Mouse (Mus musculus): ENCODE measurements around the gene Ehhadh.
"Not testable (repeated sequence)": the region's sequence is repeated elsewhere in the genome, so short reads cannot be mapped to it uniquely, and the experiment has no call there.

Ehhadh gene

DNA sequence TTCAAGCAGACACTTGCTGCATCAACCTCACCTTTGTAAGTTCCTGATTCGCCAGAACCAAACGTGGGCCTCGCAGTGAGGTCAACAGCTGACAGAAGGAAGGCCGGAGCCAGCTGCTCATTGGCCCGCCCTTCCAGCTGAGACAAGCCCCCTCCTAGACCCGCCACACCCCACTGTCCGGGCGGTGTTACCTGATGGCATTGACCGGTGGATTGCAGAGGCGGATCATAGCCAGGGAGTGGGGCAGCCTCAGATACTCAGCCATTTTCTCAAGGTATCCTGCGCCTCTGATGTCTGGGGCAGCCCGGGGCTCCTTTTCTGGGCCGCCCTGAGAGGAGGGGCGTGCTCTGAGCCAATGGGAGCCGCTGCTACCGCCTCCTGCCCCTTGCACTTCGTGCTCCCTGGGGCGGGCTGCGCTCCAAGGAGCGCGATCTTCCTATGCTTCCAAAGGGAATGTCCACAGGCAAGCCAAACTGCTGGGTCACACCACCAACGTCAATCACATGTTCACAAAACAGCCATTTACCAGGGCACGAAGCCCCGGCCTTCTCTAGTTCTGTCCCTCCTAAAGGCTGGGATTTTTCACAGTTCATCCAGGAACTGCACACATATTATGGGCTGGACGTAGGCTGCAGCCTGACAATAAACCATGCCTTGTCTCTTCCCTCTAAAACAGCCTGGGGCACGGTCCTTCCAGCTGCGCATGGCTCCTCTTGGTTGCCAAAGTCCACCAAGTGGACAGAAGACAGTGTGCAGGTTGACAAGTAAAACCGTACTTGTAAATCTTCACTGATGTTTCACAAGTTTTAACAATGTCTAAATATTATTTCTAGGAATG lies at the start of gene Ehhadh:
TSS of gene Ehhadh (minus strand) at position 292 of the 838 bp plus-strand sequence.
- DNase-seq, result peak; percentile 89

DNA sequence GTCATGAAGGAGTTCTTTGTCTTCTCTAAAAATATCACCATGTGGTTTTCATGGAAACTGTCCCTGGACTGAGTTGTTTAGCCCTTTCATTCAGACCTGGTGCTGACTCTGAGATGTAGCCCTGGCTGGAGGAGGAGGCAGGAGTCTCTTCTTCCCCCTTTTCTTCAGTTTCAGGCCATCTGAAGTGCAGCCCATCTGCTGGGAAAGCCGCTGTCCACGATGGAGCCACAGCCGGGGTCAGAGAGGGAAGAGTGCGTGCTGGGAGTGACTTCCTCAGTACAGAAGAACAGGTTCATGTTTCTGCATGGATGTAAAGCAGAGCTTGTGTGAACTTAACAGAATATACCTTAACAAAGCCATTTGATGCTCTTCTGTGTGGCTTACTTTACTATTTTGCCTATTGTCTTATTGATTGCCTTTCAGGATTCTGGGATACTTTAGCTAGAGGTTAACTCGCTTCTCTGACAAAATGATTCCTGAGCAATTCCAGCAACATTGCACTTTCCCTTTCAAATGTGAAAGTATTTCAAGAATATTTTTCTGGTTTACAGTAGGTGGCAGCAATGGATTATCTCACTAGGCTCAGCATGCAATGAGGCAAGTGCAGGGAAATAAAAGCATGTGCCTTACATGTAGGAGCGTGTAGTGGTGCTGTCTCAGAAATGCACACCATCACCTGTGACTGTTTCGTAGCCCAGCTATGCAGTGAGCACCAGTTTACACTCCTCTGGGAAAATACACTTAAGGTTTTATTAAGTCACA lies 48.9 kb upstream of the Ehhadh start:
- DNase-seq, result no peak

DNA sequence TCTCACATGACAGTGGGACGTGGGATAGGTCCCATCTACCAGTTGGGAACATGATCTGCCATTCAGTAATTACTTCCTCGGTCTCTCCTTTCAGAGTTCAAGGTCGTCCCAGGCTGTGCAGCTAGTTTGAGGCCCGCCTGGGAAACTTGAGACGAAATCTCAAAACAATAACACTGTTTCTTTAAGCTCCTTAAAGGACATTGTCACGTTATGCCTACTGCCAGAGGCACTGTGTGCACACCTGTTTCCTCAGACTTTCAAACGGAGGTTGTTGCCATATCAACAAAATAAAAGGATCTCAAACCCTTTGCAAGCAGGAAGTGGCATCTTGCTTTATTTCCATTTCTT lies 48.0 kb upstream of the Ehhadh start:
- no peak for DNase-seq

DNA sequence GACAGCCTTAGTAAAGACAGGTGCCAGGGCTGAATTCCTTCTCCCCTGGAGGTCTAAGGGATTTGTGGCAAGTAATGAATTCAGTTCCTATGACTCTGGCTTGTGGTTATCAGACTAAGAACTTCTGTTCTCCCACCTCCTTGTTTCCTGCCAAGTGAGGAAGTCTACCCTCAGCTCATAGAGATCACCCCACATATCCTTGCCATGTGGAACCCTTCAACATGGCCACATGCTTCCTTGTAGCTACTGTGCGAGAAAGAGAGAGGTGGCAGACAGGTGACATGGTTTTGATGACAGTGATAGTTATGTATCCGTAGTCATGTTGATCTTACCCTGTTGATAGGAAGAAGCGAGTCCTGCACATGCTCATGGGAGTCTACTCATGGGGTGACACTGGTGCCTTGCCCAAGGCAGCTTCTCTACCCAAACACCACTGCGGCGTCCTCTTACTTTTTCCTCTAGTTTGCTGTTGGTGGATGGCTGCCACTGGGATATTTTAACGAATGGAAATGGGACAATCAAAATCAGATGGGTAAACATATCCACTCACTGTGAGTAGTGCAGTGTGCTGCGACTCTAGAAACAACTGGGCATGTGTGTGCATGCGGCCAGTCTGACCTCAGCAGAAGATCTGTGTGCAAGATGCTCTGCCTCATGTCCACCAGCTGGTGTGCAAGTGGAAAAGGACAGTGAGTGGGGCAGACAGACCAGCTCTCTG lies 47.4 kb upstream of the Ehhadh start:
- DNase-seq, result no peak

DNA sequence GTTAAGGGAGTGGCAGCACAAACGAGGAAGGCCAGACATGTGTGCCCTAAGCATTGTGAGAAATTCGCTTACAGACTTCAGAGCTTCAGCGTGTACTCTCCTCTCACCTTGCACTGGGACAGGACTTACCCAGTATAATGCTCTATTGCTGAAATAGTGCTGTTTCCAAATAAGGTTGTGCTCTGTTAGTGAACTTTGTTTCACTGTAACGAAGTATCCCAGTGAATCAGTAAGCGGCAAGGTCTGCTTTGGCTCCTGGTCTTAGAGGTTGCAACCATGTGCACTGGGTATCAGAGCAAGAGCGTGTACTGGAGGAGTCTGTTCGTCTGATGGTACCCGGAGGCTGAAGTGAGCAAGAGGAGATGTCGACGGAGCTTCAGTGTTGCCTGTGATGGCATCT lies 46.4 kb upstream of the Ehhadh start:
- no peak for DNase-seq

DNA sequence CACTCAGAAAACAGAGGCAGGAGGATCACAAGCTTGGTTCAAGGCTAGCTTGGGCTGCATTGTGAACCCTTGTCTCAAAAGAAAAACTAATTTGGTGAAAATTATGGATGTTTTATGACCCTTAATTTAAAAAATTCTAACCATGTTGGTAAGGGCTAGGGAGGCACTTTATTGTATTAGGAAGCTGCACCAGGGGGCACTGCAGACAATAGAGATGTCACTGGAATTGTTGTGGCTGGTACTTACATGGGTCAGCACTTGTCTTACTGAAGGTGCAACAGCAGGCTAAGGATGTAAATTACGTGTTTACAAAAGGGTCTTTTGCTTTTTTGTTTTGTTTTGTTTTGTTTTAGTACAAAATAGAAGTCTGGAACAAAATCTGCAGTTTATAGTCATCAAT lies 45.9 kb upstream of the Ehhadh start:
- no peak for DNase-seq

DNA sequence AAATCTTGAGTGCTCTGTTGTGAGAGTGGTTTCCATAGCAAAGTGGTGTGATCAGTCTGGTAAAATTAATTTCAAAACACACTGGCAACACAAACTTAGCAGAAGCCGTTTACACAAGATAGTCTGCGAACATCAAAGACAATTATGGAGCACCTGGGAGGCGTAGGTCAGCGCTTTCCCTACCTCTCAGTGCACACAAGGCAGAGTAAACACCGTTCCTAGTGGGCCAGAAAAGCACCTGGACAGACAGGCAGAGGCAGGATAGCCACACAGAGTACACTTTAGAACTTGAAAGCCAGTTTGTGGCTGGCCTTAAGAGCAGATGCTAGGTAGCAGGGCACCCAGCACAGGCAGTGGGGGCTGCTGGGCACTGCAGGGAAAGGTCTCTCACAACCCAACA lies 44.2 kb upstream of the Ehhadh start:
- no peak for DNase-seq

DNA sequence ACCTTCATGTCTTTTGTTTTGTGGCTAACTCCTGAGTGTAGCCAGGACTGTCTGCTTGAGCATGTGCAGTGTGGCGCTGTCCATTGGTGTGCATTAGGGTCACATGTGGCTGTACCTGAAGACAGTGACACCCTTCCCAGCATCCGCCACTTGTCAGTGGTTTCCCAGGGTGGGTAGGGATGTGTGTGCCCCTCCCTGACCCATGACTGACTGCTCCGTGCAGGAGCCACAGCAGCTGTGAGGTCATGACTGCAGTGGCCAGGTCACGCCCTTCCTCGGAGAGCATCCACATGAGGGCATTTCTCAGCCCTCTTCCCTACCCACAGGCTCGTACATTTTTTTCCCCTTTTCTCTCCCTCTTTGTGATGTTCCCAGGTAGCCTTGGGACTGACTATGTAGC lies 43.2 kb upstream of the Ehhadh start:
- DNase-seq, result no peak

DNA sequence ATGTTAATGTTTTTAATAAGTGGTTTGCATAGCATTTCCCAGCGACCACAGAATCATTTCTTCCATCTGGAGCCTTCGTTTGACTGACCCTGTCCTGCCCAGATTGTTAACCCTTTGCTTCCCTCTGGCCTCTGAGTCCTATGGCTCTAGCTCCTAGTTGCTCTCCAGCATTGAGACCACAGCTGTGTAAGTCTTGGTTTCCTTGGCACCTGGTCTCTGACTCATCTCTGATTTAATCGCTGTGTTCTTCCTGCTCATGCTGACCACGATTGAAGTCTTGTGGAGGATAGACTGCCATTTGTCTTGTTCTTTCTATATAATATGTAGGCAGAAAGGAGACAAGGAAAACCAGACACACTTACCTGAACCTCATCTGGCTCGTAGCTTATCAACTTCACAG lies 42.1 kb upstream of the Ehhadh start:
- DNase-seq, result no peak

DNA sequence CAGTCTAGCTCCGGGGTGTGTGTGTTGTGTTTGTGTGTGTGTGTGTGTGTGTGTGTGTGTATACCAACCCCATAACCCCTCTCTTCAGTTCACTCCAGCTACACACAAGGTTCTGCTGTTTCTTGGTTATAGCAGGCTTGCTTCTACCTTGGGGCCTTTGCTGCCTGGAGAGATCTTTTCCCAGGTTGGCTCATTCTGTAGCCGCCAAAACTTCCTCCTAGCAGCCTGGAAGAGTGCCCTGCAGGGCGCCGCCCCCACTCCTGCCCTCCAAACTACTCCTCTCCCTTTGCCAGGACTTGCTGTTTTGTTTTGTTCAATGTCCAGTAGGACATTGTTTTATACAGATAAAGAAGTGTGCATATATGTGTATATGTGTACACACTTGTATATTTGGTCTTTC lies 40.0 kb upstream of the Ehhadh start:
- DNase-seq, result peak in 1 of 2 experiments; percentile 41

DNA sequence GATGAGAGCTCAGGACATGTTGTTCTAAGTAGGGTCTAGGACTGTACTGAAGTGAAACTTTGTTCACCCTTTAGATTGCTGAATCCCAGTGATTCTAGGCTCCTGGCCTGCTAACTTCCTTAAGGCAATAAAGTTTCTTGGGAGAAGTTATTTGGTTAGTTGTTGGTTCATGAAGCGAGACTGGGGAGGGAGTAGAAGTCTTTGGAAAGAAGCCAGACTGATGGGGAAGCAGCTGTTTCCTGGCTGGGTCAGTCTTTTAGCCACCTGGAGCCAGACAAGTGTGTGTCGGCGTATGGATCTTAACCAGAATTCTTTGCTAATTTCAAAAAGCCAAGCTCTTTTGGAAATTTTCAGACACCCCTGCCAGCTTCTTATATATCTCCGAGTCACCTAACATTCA lies 39.5 kb upstream of the Ehhadh start:
- peak; percentile 55 to 75 for DNase-seq

DNA sequence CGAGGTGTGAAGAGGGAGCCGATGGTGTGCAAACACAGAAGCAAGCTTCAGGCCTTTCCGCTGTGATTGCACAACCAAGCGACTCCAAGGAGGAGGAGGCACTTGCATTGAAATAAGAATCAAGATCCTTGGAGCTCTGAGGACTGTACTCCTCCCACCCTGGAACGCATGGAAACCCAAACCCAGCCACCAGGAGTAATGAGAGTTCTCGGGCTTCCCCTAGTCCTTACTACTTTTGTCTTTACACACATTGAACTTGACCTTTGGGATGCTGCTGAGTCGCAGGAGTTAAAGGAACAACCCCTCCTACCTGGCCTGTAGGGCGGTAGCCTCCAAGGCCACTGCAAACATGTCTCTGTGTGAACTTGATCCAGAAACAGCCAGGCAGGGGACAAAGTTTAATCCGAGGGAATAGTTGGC lies 38.0 kb upstream of the Ehhadh start:
- DNase-seq, result peak; percentile 81 to 89

DNA sequence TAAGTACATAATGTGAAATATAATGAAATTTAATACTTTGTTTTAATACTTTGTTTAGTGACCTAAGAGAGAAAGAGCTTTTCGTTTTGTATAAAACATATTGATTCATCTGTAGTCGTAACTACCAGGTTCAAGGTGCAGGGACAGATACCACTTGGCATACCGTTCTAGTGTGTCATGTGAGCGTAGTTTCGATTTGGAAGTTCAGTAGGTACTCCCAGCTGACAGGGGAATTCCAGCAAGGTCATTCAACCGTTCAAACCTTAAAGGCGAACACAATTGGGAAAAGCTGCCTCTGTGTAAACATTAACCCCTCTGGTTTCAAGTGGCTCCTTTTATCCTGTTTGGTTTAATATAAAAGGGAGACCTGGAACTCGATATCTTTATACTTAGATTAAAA lies 31.0 kb upstream of the Ehhadh start:
- DNase-seq, result peak; percentile 74 to 92

DNA sequence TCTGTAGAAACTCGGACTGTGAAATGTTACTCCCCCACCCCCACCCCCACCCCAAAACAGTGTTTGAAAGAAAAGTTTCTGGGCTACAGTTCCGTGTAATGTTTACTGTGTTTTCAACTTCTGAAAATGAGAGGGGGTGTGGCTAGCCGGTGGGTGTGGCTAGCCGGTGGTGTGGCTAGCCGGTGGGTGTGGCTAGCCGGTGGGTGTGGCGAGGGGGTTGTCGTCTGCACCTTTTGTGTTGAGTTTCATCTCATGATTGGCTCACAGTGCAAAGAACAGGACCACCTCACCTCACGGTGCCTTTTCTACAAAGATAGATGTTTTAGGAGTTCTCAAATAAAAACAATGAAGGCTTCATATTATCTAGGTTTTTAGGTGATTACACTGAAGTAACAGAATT lies 30.5 kb upstream of the Ehhadh start:
- peak; percentile 62 for DNase-seq

DNA sequence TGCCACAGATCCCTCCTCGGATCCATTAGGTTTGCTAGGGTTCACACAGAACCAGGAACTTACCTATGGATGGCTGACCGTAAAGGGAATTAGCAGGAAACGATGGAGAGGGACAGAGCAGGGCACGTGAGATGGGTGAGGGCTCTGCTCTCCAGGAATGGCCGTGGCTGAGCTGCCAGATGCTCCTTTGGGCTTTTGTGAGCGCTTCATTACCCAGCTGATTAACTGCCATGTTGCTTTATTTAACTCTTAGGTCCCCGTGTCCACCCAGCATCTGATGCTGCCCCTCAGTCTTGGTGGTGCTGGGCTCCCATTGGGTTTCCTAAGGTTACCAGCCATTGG lies 28.0 kb upstream of the Ehhadh start:
- DNase-seq, result no peak

DNA sequence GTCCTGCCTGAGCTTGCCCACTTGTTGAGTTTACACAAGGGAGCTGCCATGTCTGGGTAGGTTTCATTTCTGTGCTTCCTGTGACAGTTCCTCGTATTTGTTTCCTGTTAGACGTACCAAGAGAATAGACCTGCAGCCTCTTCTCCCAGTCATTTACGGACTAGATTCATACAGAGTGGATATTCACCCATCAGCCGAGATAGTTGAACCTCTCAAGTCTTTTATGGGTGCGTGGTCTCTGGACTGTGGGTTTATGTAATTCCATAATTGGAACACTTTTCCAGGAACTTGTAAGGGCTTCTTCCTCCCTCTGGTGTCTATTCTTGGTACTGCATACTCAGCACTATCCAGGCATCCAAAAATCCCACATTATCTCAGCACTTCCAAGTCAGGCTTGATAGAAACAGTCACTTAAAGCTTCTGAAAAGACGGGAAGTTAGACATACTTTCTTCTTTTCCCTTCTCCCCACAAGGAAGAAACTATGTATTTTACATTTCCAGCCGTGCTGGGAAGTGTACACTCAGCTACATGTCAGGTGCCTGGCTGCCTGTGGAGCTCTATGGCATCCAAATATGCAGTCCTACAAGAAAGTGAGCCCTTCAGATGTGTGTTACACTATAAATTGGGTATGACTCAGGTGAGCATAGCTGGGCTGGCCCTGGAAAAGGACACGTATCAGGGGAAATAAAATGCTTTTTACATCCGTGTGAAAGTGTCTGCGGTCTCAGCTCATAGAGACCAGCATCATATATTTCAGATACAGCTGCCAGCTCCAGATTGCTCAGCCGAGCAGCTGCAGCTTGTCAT lies 27.5 kb upstream of the Ehhadh start:
- DNase-seq, result peak; percentile 54 to 61

DNA sequence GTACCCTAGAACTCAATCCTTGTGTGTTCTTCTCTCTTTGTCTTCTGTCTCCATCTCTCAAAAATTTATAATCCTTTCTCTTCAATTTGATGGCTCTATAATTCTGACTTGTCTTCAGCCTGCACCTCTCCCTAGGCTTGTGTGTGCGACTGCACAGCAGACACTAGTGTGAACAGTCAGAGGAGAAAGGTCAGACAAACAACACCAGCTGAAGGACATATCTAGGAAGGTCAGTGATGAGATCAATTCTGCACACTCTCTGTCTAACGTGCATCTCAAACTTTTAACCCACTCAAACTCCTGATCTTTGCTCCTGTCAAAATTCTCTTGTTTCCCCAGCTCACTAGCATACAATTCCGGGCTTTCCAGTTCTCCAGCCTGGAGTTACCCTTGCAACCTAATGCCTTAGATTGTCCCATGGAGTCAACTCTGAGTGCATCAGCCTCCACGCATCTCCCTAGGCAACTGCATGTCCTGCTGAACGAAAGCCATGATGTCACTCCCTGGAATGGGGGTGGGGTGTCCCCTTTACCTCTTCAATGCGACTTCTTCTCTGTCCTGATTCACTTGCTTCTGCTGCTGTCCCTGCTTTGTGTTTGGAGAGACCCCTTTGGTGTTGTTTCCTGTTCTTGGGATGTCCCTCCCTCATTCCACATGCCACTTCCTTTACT lies 25.7 kb upstream of the Ehhadh start:
- DNase-seq, result no peak

DNA sequence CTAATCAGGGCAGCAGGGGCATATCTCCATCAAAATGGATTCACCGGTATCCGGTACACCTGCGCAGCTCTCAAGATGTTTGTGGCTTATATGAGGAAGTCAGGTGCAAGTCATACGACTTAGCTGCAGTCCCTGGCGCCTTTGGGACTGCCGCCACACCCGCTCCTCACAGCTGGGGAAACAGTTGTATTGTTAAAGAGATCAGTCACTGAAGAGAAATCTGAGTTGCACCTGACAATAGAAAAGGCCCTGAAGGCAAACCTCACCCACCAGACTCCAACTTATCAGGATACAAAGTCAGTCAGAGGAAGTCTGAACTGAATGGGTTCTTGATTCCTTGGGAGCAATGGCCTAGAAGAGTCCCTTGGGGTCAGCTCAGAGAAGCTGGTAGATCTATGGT lies 20.2 kb upstream of the Ehhadh start:
- DNase-seq, result not testable (repeated sequence)

DNA sequence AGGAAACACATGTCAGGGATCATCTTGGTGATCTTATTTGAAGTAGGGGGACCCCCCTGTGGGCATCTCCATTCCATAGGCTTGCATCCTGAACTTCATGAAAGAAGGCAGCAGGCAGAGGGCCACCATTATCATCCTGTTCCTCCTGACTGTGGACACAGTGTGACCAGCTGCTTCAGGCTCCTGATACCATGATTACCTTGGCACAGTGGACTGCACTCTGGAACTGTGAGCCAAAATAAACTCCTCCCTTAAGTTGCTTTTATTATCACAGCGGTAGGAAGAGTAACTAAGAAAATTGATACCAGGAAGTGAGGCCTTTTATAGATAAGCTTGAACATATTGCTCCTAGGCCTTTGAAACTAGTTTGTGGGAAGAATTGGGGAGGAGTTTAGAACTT lies 19.3 kb upstream of the Ehhadh start:
- DNase-seq, result no peak

DNA sequence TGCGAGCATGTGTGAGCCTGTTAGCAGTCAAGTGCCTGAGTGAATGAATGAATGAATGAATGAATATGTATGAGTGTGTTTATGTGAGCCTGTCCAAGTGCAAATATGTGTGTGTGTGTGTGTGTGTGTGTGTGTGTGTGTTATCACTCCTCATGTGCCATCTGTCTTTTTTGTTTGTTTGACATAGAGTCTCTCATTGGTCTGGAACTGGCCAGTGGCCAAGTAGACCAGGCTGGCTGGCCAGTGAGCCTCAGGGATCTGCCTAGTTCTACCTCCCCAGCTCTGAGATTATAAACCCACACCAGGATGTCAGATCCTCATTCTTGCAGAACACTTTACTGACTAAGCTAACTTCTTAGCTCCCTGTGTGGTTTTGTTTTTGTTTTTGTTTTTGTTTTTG lies 16.7 kb upstream of the Ehhadh start:
- DNase-seq, result no peak

DNA sequence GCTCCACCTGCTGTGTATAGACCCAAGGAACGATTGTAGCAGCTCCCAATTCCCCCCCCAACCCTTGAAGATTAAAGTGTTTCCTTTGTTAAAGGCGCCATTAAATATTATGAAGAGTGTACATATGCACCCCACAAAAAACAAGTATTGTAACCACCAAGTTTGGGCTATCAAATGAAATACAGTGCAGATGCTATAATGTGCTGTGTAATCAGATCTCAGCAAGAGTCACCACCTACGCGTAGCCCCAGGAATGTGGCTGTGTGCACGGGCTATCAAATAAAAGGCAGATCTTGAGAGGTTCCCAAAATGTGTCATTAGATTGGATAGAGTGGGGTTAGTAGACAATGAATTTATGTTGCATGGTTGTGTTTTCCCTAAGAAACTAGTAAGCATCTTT lies 7.5 kb upstream of the Ehhadh start:
- DNase-seq, result no peak

DNA sequence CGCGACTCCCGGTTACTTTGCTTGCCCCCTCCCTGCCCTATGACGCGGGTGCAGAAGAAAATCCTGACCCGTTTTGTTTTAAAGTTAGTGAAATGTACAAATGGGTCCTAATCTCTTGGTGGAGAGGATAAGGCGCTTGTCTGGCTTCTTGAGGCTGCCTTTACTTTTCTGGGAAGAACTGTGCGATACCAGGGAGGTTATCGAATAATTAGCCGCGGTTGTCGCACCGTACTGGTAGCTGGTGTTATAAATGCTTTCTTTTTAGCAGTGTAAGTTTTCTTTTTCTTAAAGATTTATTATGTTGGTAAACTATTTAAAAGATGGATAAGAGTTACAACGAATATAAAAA lies 7.1 kb upstream of the Ehhadh start:
- DNase-seq, result no peak

Data from kidney, adult 8-10 months (tissue).